Mouse (Mus musculus) spleen, adult 2 months (tissue): ENCODE data around the gene Ugt1a7c.

Experiments
- CTCF ChIP-seq: fragments of 200-500 bp; IDR thresholded peaks from 2 replicates; pipeline ENCODE4 v1.5.1; 2011; ENCODE audit warnings: mild to moderate bottlenecking, inconsistent platforms; ENCODE audit not compliant: insufficient read depth, insufficient read length, insufficient replicate concordance; ENCODE audit errors: extremely low read depth
- POLR2A ChIP-seq: fragments of 200-500 bp; IDR thresholded peaks from 2 replicates; pipeline ENCODE4 v1.6.1; 2011; ENCODE audit warnings: low read depth, low read length, inconsistent platforms

- no peak for TF ChIP-seq CTCF
- TF ChIP-seq POLR2A: no peak
Measured at GRCm38 (mm10) chr1:88211812-88212211, 117.0 kb downstream of the Ugt1a7c start, which contains the start of gene Ugt1a1.
